26 mouse cellular contexts compared by ENCODE assay signal in the genomic region with DNA sequence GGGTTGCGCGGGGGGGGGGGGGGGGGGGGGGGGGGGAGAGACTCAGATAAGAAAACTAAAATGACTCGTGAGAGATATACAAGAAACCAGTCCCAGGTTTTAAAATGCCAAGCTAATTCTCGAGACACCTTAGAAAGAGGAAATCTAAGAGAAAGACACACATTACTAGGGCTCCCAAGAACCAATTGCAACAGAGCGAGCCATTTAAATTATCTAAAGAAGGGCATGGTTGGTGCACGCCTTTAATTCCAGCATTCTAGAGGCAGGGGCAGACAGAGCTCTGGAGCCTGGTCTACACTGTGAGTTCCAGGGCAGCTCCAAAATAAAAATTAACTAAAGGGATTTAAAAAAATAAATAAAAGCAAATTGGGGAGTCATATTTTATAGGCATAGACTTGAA. TPM values are rescaled to one million over a fixed set of nuclear protein-coding genes. Genes with fewer than 3 reads are reported as not detected.
A peak's percentile ranks its signal among the peaks of the same experiment; 100 is the strongest.
DNase-seq lines count a peak whose midpoint lies in the region; ATAC-seq and TF ChIP-seq lines count a peak whose summit lies in the region.
"Had no signal": no experiment of that assay in that cellular context is flagged by ENCODE, and none has a peak within 500 bp of the region (broad histone marks: within the 10 kb centered on the region; RNA-seq: fewer than 3 reads in every experiment).

No protein-coding gene starts in this region.

- 0 out of 2 replicates have a peak overlapping the region, but pooled peaks have one; percentile 22 for H3K4me2 ChIP-seq in liver, embryonic 12.5 days
- H3K4me2 ChIP-seq in liver, embryonic 11.5 days = no peak overlapping the region
- no peak overlapping the region for H3K4me2 ChIP-seq in midbrain, postnatal 0 days (ENCODE audit: low read depth, low read length, poor library complexity, severe bottlenecking)
- H3K4me2 ChIP-seq: embryonic facial prominence, embryonic 15.5 days; hindbrain, embryonic 13.5 days; midbrain, embryonic 15.5 days; neural tube, embryonic 13.5 days had no signal

- TF ChIP-seq CTCF in midbrain, postnatal 0 days (IDR thresholded peaks at IDR 0.05) = no peak

- H3K27ac ChIP-seq in liver, embryonic 12.5 days = no peak overlapping the region
- no peak overlapping the region for H3K27ac ChIP-seq in liver, embryonic 11.5 days (ENCODE audit: low read depth, low read length)
- no peak overlapping the region for H3K27ac ChIP-seq in midbrain, postnatal 0 days (ENCODE audit: low read depth, low read length)
- H3K27ac ChIP-seq: embryonic facial prominence, embryonic 15.5 days; hindbrain, embryonic 13.5 days; midbrain, embryonic 15.5 days; neural tube, embryonic 13.5 days had no signal

- H3K9ac ChIP-seq in liver, embryonic 12.5 days = no peak overlapping the region
- no peak overlapping the region for H3K9ac ChIP-seq in liver, embryonic 11.5 days (ENCODE audit: low read depth, low read length)
- no peak overlapping the region for H3K9ac ChIP-seq in midbrain, postnatal 0 days (replicated peaks; ENCODE audit: low read length, poor library complexity, severe bottlenecking)
- H3K9ac ChIP-seq: embryonic facial prominence, embryonic 15.5 days; hindbrain, embryonic 13.5 days; midbrain, embryonic 15.5 days; neural tube, embryonic 13.5 days had no signal

- 33% methylated on average over 4 of the region's 6 CpGs for WGBS in liver, embryonic 12.5 days (ENCODE audit: insufficient replicate concordance)
- 45% methylated on average over 4 of the region's 6 CpGs for WGBS in liver, embryonic 11.5 days
- 89% methylated on average over 4 of the region's 6 CpGs for WGBS in midbrain, postnatal 0 days

- H3K36me3 ChIP-seq in liver, embryonic 12.5 days = no peaks in the 10 kb centered on the region
- no peaks in the 10 kb centered on the region; the same call in 1 of the 2 replicates for H3K36me3 ChIP-seq in liver, embryonic 11.5 days (ENCODE audit: control insufficient read depth, insufficient read depth, low read length)
- no peaks in the 10 kb centered on the region for H3K36me3 ChIP-seq in midbrain, postnatal 0 days (ENCODE audit: insufficient read depth, low read length)
- H3K36me3 ChIP-seq: embryonic facial prominence, embryonic 15.5 days; midbrain, embryonic 15.5 days; neural tube, embryonic 13.5 days had no signal

- peaks cover 21% of the 10 kb centered on the region for H3K4me1 ChIP-seq in liver, embryonic 12.5 days
- H3K4me1 ChIP-seq in liver, embryonic 11.5 days (replicated peaks; ENCODE audit: control insufficient read depth, insufficient read depth, low read length) = peaks cover 3% of the 10 kb centered on the region; the same call in 1 of the 2 replicates
- H3K4me1 ChIP-seq in midbrain, postnatal 0 days (ENCODE audit: insufficient read depth, low read length) = no peaks in the 10 kb centered on the region
- H3K4me1 ChIP-seq: embryonic facial prominence, embryonic 15.5 days had no signal

- no peaks in the 10 kb centered on the region for H3K9me3 ChIP-seq in liver, embryonic 12.5 days (replicated peaks)
- H3K9me3 ChIP-seq in liver, embryonic 11.5 days (ENCODE audit: control insufficient read depth, low read length) = no peaks in the 10 kb centered on the region
- no peaks in the 10 kb centered on the region for H3K9me3 ChIP-seq in midbrain, postnatal 0 days (ENCODE audit: low read length)
- H3K9me3 ChIP-seq: embryonic facial prominence, embryonic 15.5 days; hindbrain, embryonic 13.5 days; midbrain, embryonic 15.5 days; neural tube, embryonic 13.5 days had no signal

- no peak for DNase-seq in liver, embryonic 11.5 days (ENCODE audit: low spot score)
- DNase-seq in 416B (ENCODE audit: low read depth) (peak; percentile 19), adipocyte (ENCODE audit: low spot score) (no peak)
- DNase-seq in midbrain, postnatal 0 days (ENCODE audit: low spot score) = no peak
- DNase-seq: adrenal gland, adult 2 months; cerebellum, adult 18-20 months; cerebellum, postnatal 14 days; kidney, adult 18-20 months; lung, postnatal 36 days; retina, postnatal 1 day; right cerebral cortex, postnatal 25 days had no signal

- H3K27me3 ChIP-seq in liver, embryonic 12.5 days (replicated peaks) = no peaks in the 10 kb centered on the region
- H3K27me3 ChIP-seq in liver, embryonic 11.5 days (replicated peaks; ENCODE audit: control insufficient read depth, insufficient read depth, low read length) = no peaks in the 10 kb centered on the region
- no peaks in the 10 kb centered on the region for H3K27me3 ChIP-seq in midbrain, postnatal 0 days (ENCODE audit: insufficient read depth, low read length)
- H3K27me3 ChIP-seq: embryonic facial prominence, embryonic 15.5 days; hindbrain, embryonic 13.5 days; midbrain, embryonic 15.5 days; neural tube, embryonic 13.5 days; Patski had no signal

- ATAC-seq in liver, embryonic 12.5 days = no peak
- ATAC-seq in liver, embryonic 11.5 days (replicated peaks; ENCODE audit: low FRiP score) = no peak
- ATAC-seq in CD4-positive, CD25-positive, alpha-beta regulatory T cell, adult 4 months = peak; percentile 4
- ATAC-seq in common myeloid progenitor, adult 5-6 weeks (replicated peaks; ENCODE audit: low read depth, poor library complexity, severe bottlenecking) = peak; percentile 5; the same call in 1 of the 2 replicates
- ATAC-seq in midbrain, postnatal 0 days (ENCODE audit: low FRiP score) = no peak
- ATAC-seq: forebrain, embryonic 14.5 days; midbrain, embryonic 15.5 days; Patski had no signal

- H3K4me3 ChIP-seq in liver, embryonic 12.5 days = no peak overlapping the region
- H3K4me3 ChIP-seq in liver, embryonic 11.5 days (ENCODE audit: low read depth, low read length) = no peak overlapping the region
- H3K4me3 ChIP-seq in midbrain, postnatal 0 days (ENCODE audit: low read depth, low read length) = no peak overlapping the region
- H3K4me3 ChIP-seq: embryonic facial prominence, embryonic 15.5 days; hindbrain, embryonic 13.5 days; midbrain, embryonic 15.5 days; myocyte; neural tube, embryonic 13.5 days had no signal

RNA-seq across cellular contexts. Expression of a gene that starts 12.6 kb away (rescaled TPM):
- 26.2 and 27.2 TPM in 2 replicates for polyA plus RNA-seq in liver, embryonic 12.5 days (2016; fragmentation: Nextera tagmentation; extraction: Ambion mirVana)
- polyA plus RNA-seq in liver, embryonic 11.5 days (2014; fragmentation: Nextera tagmentation; extraction: Ambion mirVana) = 43.7 and 45.5 TPM in 2 replicates
- polyA plus RNA-seq in CD4-positive, CD25-positive, alpha-beta regulatory T cell, adult 4 months (2017; shearing (Covaris generic)) = 100 to 1,000 TPM; 219 to 252 TPM
- total RNA-seq in common myeloid progenitor, adult 5-6 weeks (2017) = 82.4 and 83.0 TPM in 2 replicates
- total RNA-seq in midbrain, postnatal 0 days (2014; rRNA removed) = 293 and 335 TPM in 2 replicates
- polyA plus RNA-seq in midbrain, postnatal 0 days (2015; fragmentation: Nextera tagmentation; extraction: Ambion mirVana) = 420 and 425 TPM in 2 replicates

RNA-seq across cellular contexts. Expression of a gene that starts 37.0 kb away (rescaled TPM):
- not detected in 2 replicates for polyA plus RNA-seq in liver, embryonic 12.5 days (2016; fragmentation: Nextera tagmentation; extraction: Ambion mirVana)
- 0.22 and 0.25 TPM in 2 replicates for polyA plus RNA-seq in liver, embryonic 11.5 days (2014; fragmentation: Nextera tagmentation; extraction: Ambion mirVana)
- not detected for polyA plus RNA-seq in CD4-positive, CD25-positive, alpha-beta regulatory T cell, adult 4 months (2017; shearing (Covaris generic))
- not detected in 2 replicates for total RNA-seq in common myeloid progenitor, adult 5-6 weeks (2017)
- not detected in 2 replicates for total RNA-seq in midbrain, postnatal 0 days (2014; rRNA removed)
- polyA plus RNA-seq in midbrain, postnatal 0 days (2015; fragmentation: Nextera tagmentation; extraction: Ambion mirVana) = 0.20 TPM in 1 of 2 replicates, not detected in the other
- total RNA-seq: adrenal gland, adult 2 months; adrenal gland, postnatal 4 days; gastrocnemius, adult 8-10 months; heart, postnatal 25 days; layer of hippocampus, postnatal 14 days; left cerebral cortex, postnatal 14 days had no signal
- polyA plus RNA-seq: adrenal gland, adult 2 months; forebrain, embryonic 14.5 days; hindbrain, embryonic 13.5 days; myocyte; neural tube, embryonic 13.5 days had no signal

Comparison
In these comparisons a context has a peak if more than half of its experiments do, and no peak if none do; other contexts are left out.
1. ATAC-seq: peak in CD4-positive, CD25-positive, alpha-beta regulatory T cell, adult 4 months (single experiment) and common myeloid progenitor, adult 5-6 weeks (single experiment); none in liver, embryonic 12.5 days (single experiment), liver, embryonic 11.5 days (single experiment) and midbrain, postnatal 0 days (single experiment).